Mouse (Mus musculus) ovary, postnatal 36 days (tissue): ENCODE data around the gene Lmntd1.

Experiments
- DNase-seq: peaks from one replicate; pipeline ENCODE4 v3.0.0; 2022; ENCODE audit warnings: low spot score, mixed read lengths

Gene Lmntd1

GRCm38 (mm10) chr6:145378689-145379088, 235.4 kb downstream of the Lmntd1 start:
- no peak for DNase-seq

- no peak for DNase-seq
Measured at GRCm38 (mm10) chr6:145374372-145374771, 239.7 kb downstream of the Lmntd1 start.

GRCm38 (mm10) chr6:145373712-145374221, 240.4 kb downstream of the Lmntd1 start:
- no peak for DNase-seq

- DNase-seq, result no peak
Measured at GRCm38 (mm10) chr6:145372066-145372465, 242.1 kb downstream of the Lmntd1 start.

GRCm38 (mm10) chr6:145371586-145371985, 242.5 kb downstream of the Lmntd1 start:
- DNase-seq, result no peak

GRCm38 (mm10) chr6:145370302-145370701, 243.8 kb downstream of the Lmntd1 start:
- no peak for DNase-seq

GRCm38 (mm10) chr6:145369290-145369689, 244.8 kb downstream of the Lmntd1 start:
- DNase-seq, result no peak

- no peak for DNase-seq
Measured at GRCm38 (mm10) chr6:145366488-145366887, 247.6 kb downstream of the Lmntd1 start.

- DNase-seq, result no peak
Measured at GRCm38 (mm10) chr6:145363698-145364097, 250.4 kb downstream of the Lmntd1 start.

GRCm38 (mm10) chr6:145361109-145361694, 252.9 kb downstream of the Lmntd1 start:
- DNase-seq, result no peak

GRCm38 (mm10) chr6:145359470-145360430, 254.4 kb downstream of the Lmntd1 start:
- DNase-seq, result no peak

- no peak for DNase-seq
Measured at GRCm38 (mm10) chr6:145358001-145358400, 256.1 kb downstream of the Lmntd1 start.

- no peak for DNase-seq
Measured at GRCm38 (mm10) chr6:145353806-145354205, 260.3 kb downstream of the Lmntd1 start.

GRCm38 (mm10) chr6:145352705-145353104, 261.4 kb downstream of the Lmntd1 start:
- DNase-seq, result no peak

- DNase-seq, result no peak
Measured at GRCm38 (mm10) chr6:145348196-145348915, 265.8 kb downstream of the Lmntd1 start.

- DNase-seq, result no peak
Measured at GRCm38 (mm10) chr6:145347641-145348040, 266.5 kb downstream of the Lmntd1 start.

- DNase-seq, result no peak
Measured at GRCm38 (mm10) chr6:145346789-145347557, 267.1 kb downstream of the Lmntd1 start.

- no peak for DNase-seq
Measured at GRCm38 (mm10) chr6:145346305-145346704, 267.8 kb downstream of the Lmntd1 start.

- DNase-seq, result no peak
Measured at GRCm38 (mm10) chr6:145344719-145345118, 269.4 kb downstream of the Lmntd1 start.

- DNase-seq, result no peak
Measured at GRCm38 (mm10) chr6:145343457-145343856, 270.7 kb downstream of the Lmntd1 start.

- DNase-seq, result no peak
Measured at GRCm38 (mm10) chr6:145342836-145343235, 271.3 kb downstream of the Lmntd1 start.
